Mouse (Mus musculus): Measurements from ENCODE around the gene Tspan9. TPM values are rescaled to one million over a fixed set of nuclear protein-coding genes. Genes with fewer than 3 reads are reported as not detected.

The Tspan9 gene
- polyA plus RNA-seq, 2 experiments: 12.1 to 15.5 TPM

- H3K27ac ChIP-seq: no peak overlapping the region
- H3K36me3 ChIP-seq (replicated peaks; ENCODE audit: control insufficient read depth, insufficient read depth, low read depth): no peaks in the 10 kb centered on the region
- no peaks in the 10 kb centered on the region for H3K27me3 ChIP-seq (ENCODE audit: control insufficient read depth, insufficient read depth, low read length)
- peaks cover 0 to 2% of the 10 kb centered on the region in 2 experiments; a peak in 1 of 4 replicates for H3K4me1 ChIP-seq (replicated peaks; ENCODE audit: control insufficient read depth in 2 of 2, insufficient read depth in 2 of 2, low read length in 1 of 2)
- WGBS (ENCODE audit: insufficient replicate concordance): 27% methylated on average over 12 of the region's 12 CpGs
- H3K4me3 ChIP-seq (ENCODE audit: insufficient read depth in 1 of 2, low read depth in 2 of 2, low read length in 2 of 2): no peak overlapping the region
- H3K4me2 ChIP-seq (ENCODE audit: low read depth): no peak overlapping the region
- H3K9ac ChIP-seq (replicated peaks): no peak overlapping the region
- TF ChIP-seq EP300 (IDR thresholded peaks at IDR 0.05; ENCODE audit: low read depth) (no peak), CTCF (IDR thresholded peaks at IDR 0.05; ENCODE audit: low read depth) (no peak)
- DNase-seq (ENCODE audit: low read depth in 3 of 3, low spot score in 3 of 3): no peak
- no peaks in the 10 kb centered on the region for H3K9me3 ChIP-seq (ENCODE audit: control insufficient read depth, low read length)
- ATAC-seq (ENCODE audit: insufficient read depth): no peak
Observed at GRCm38 (mm10) chr6:128007241-128007701, 136.1 kb downstream of the Tspan9 start.

- H3K27me3 ChIP-seq (ENCODE audit: control insufficient read depth, insufficient read depth, low read length): no peaks in the 10 kb centered on the region
- no peak overlapping the region for H3K4me3 ChIP-seq (ENCODE audit: insufficient read depth in 1 of 2, low read depth in 2 of 2, low read length in 2 of 2)
- no peak overlapping the region for H3K27ac ChIP-seq
- no peak for ATAC-seq (ENCODE audit: insufficient read depth)
- H3K4me2 ChIP-seq (ENCODE audit: low read depth): no peak overlapping the region
- H3K9ac ChIP-seq (replicated peaks): no peak overlapping the region
- TF ChIP-seq EP300 (IDR thresholded peaks at IDR 0.05; ENCODE audit: low read depth): no peak
- no peak for TF ChIP-seq CTCF (IDR thresholded peaks at IDR 0.05; ENCODE audit: low read depth)
- WGBS (ENCODE audit: insufficient replicate concordance): 28% methylated on average over 8 of the region's 8 CpGs
- peaks cover 0 to 2% of the 10 kb centered on the region in 2 experiments; a peak in 1 of 4 replicates for H3K4me1 ChIP-seq (replicated peaks; ENCODE audit: control insufficient read depth in 2 of 2, insufficient read depth in 2 of 2, low read length in 1 of 2)
- H3K9me3 ChIP-seq (ENCODE audit: control insufficient read depth, low read length): no peaks in the 10 kb centered on the region
- DNase-seq (ENCODE audit: low read depth in 3 of 3, low spot score in 3 of 3): no peak
- H3K36me3 ChIP-seq (replicated peaks; ENCODE audit: control insufficient read depth, insufficient read depth, low read depth): no peaks in the 10 kb centered on the region
Observed at GRCm38 (mm10) chr6:128006156-128006555, 137.2 kb downstream of the Tspan9 start.

- no peak overlapping the region for H3K4me3 ChIP-seq (ENCODE audit: insufficient read depth in 1 of 2, low read depth in 2 of 2, low read length in 2 of 2)
- H3K4me2 ChIP-seq (ENCODE audit: low read depth): no peak overlapping the region
- no peaks in the 10 kb centered on the region for H3K27me3 ChIP-seq (ENCODE audit: control insufficient read depth, insufficient read depth, low read length)
- no peak overlapping the region for H3K9ac ChIP-seq (replicated peaks)
- WGBS (ENCODE audit: insufficient replicate concordance): 71% methylated on average over 16 of the region's 16 CpGs
- no peak for TF ChIP-seq CTCF (IDR thresholded peaks at IDR 0.05; ENCODE audit: low read depth)
- no peak for TF ChIP-seq EP300 (IDR thresholded peaks at IDR 0.05; ENCODE audit: low read depth)
- no peak overlapping the region for H3K27ac ChIP-seq
- no peaks in the 10 kb centered on the region for H3K9me3 ChIP-seq (ENCODE audit: control insufficient read depth, low read length)
- no peak for DNase-seq (ENCODE audit: low read depth in 3 of 3, low spot score in 3 of 3)
- peaks cover 0 to 2% of the 10 kb centered on the region in 2 experiments; a peak in 1 of 4 replicates for H3K4me1 ChIP-seq (replicated peaks; ENCODE audit: control insufficient read depth in 2 of 2, insufficient read depth in 2 of 2, low read length in 1 of 2)
- ATAC-seq (ENCODE audit: insufficient read depth): no peak
- H3K36me3 ChIP-seq (replicated peaks; ENCODE audit: control insufficient read depth, insufficient read depth, low read depth): no peaks in the 10 kb centered on the region
Observed at GRCm38 (mm10) chr6:128004544-128004943, 138.8 kb downstream of the Tspan9 start.

- no peaks in the 10 kb centered on the region for H3K9me3 ChIP-seq (ENCODE audit: control insufficient read depth, low read length)
- peaks cover 0 to 2% of the 10 kb centered on the region in 2 experiments; a peak in 1 of 4 replicates for H3K4me1 ChIP-seq (replicated peaks; ENCODE audit: control insufficient read depth in 2 of 2, insufficient read depth in 2 of 2, low read length in 1 of 2)
- ATAC-seq (ENCODE audit: insufficient read depth): no peak
- WGBS (ENCODE audit: insufficient replicate concordance): 58% methylated on average over 5 of the region's 5 CpGs
- TF ChIP-seq EP300 (IDR thresholded peaks at IDR 0.05; ENCODE audit: low read depth): no peak
- no peak for TF ChIP-seq CTCF (IDR thresholded peaks at IDR 0.05; ENCODE audit: low read depth)
- DNase-seq (ENCODE audit: low read depth in 3 of 3, low spot score in 3 of 3): no peak
- no peaks in the 10 kb centered on the region for H3K36me3 ChIP-seq (replicated peaks; ENCODE audit: control insufficient read depth, insufficient read depth, low read depth)
- H3K27ac ChIP-seq: no peak overlapping the region
- H3K4me3 ChIP-seq (ENCODE audit: insufficient read depth in 1 of 2, low read depth in 2 of 2, low read length in 2 of 2): no peak overlapping the region
- no peak overlapping the region for H3K9ac ChIP-seq (replicated peaks)
- no peak overlapping the region for H3K4me2 ChIP-seq (ENCODE audit: low read depth)
- H3K27me3 ChIP-seq (ENCODE audit: control insufficient read depth, insufficient read depth, low read length): no peaks in the 10 kb centered on the region
Observed at GRCm38 (mm10) chr6:128003542-128003941, 139.9 kb downstream of the Tspan9 start.

- 56% methylated on average over 4 of the region's 4 CpGs for WGBS (ENCODE audit: insufficient replicate concordance)
Observed at GRCm38 (mm10) chr6:128002667-128003066, 140.7 kb downstream of the Tspan9 start.

More at GRCm38 (mm10) chr6:128002667-128003066, 140.7 kb downstream of the Tspan9 start:
- Histone ChIP-seq H3K9me3 (ENCODE audit: control insufficient read depth, low read length) (no peaks in the 10 kb centered on the region), H3K4me2 (ENCODE audit: low read depth) (no peak overlapping the region), H3K9ac (replicated peaks) (no peak overlapping the region), H3K27ac (no peak overlapping the region), H3K4me3 (ENCODE audit: insufficient read depth in 1 of 2, low read depth in 2 of 2, low read length in 2 of 2) (no peak overlapping the region), H3K27me3 (ENCODE audit: control insufficient read depth, insufficient read depth, low read length) (no peaks in the 10 kb centered on the region), H3K4me1 (replicated peaks; ENCODE audit: control insufficient read depth in 2 of 2, insufficient read depth in 2 of 2, low read length in 1 of 2) (peaks cover 0 to 2% of the 10 kb centered on the region in 2 experiments; a peak in 1 of 4 replicates), H3K36me3 (replicated peaks; ENCODE audit: control insufficient read depth, insufficient read depth, low read depth) (no peaks in the 10 kb centered on the region)
- DNase-seq (ENCODE audit: low read depth in 3 of 3, low spot score in 3 of 3) (no peak), ATAC-seq (ENCODE audit: insufficient read depth) (no peak)
- TF ChIP-seq CTCF (IDR thresholded peaks at IDR 0.05; ENCODE audit: low read depth): no peak
